Mouse (Mus musculus) lung, embryonic 15.5 days (tissue): ENCODE measurements at regions not wholly inside any gene's neighbourhood (a gene's known extent, or its start where the extent isn't known, plus 50 kb on each side); places are given as distances from the start of the nearest gene placed in this dataset.
A peak's percentile ranks its signal among the peaks of the same experiment; 100 is the strongest.

Experiments used
- ATAC-seq: fragments of 200-750 bp; cut with Nextera tagmentation; 2 replicates; pipeline ENCODE4 v1.8.0; 2017; ENCODE audit warnings: moderate number of reproducible peaks, borderline replicate concordance; ENCODE audit not compliant: low FRiP score, low TSS enrichment; ENCODE audit errors: extremely low read depth
- H3K27ac ChIP-seq: fragments of 300-500 bp; sonication (generic); 2 replicates; pipeline ENCODE4 v1.5.1; 2015; ENCODE audit warnings: moderate library complexity, mild to moderate bottlenecking, inconsistent platforms
- H3K27me3 ChIP-seq: fragments of 300-500 bp; sonication (generic); 2 replicates; pipeline ENCODE4 v1.6.1; 2015; ENCODE audit warnings: inconsistent platforms
- H3K36me3 ChIP-seq: fragments of 300-500 bp; sonication (generic); 2 replicates; pipeline ENCODE4 v1.6.1; 2015; ENCODE audit warnings: inconsistent platforms
- H3K4me1 ChIP-seq: fragments of 300-500 bp; sonication (generic); 2 replicates; pipeline ENCODE4 v1.6.1; 2015; ENCODE audit warnings: inconsistent platforms
- H3K4me2 ChIP-seq: fragments of 300-500 bp; sonication (generic); 2 replicates; pipeline ENCODE4 v1.6.1; 2015; ENCODE audit warnings: inconsistent platforms, mild to moderate bottlenecking, moderate library complexity
- H3K4me3 ChIP-seq: fragments of 300-500 bp; sonication (generic); 2 replicates; pipeline ENCODE4 v1.5.1; 2015; ENCODE audit warnings: mild to moderate bottlenecking, inconsistent platforms
- H3K9ac ChIP-seq: fragments of 300-500 bp; sonication (generic); 2 replicates; pipeline ENCODE4 v1.6.1; 2015; ENCODE audit warnings: inconsistent platforms
- H3K9me3 ChIP-seq: fragments of 300-500 bp; sonication (generic); 2 replicates; pipeline ENCODE4 v1.6.1; 2016; ENCODE audit warnings: inconsistent platforms
- WGBS: fragments of 180-500 bp; shearing (Covaris S2); methylation state at CpG from one replicate; pipeline ENCODE4 v1.1.7; 2015; 5-methylcytosine and 5-hydroxymethylcytosine counted together

GRCm38 (mm10) chr13:3752334-3752733 lies 51.8 kb downstream of the Calml3 start:
- H3K27ac ChIP-seq: 0 out of 2 replicates have a peak overlapping the region, but pooled peaks have one; percentile 82
- peaks cover 30% of the 10 kb centered on the region for H3K4me1 ChIP-seq
- H3K27me3 ChIP-seq: no peaks in the 10 kb centered on the region
- H3K9me3 ChIP-seq: no peaks in the 10 kb centered on the region
- WGBS: 86% methylated on average over 5 of the region's 5 CpGs
- no peak overlapping the region for H3K4me2 ChIP-seq
- H3K36me3 ChIP-seq: no peaks in the 10 kb centered on the region
- no peak overlapping the region for H3K4me3 ChIP-seq
- no peak for ATAC-seq
- H3K9ac ChIP-seq: no peak overlapping the region

GRCm38 (mm10) chr13:3751222-3751621 lies 52.9 kb downstream of the Calml3 start:
- Histone ChIP-seq H3K27me3 (no peaks in the 10 kb centered on the region), H3K4me1 (peaks cover 36% of the 10 kb centered on the region), H3K27ac (peak overlapping the region; percentile 82), H3K9me3 (no peaks in the 10 kb centered on the region), H3K9ac (no peak overlapping the region), H3K4me3 (no peak overlapping the region), H3K36me3 (no peaks in the 10 kb centered on the region), H3K4me2 (no peak overlapping the region)
- peak; percentile 64; the same call in 1 of the 2 replicates for ATAC-seq
- WGBS: 34% methylated on average over 1 of the region's 1 CpGs

- no peak overlapping the region for H3K4me2 ChIP-seq
- no peaks in the 10 kb centered on the region for H3K27me3 ChIP-seq
- H3K4me3 ChIP-seq: no peak overlapping the region
- ATAC-seq: peak; percentile 66
- WGBS: 24% methylated on average over 1 of the region's 1 CpGs
- no peak overlapping the region for H3K9ac ChIP-seq
- H3K36me3 ChIP-seq: no peaks in the 10 kb centered on the region
- peak overlapping the region; percentile 82 for H3K27ac ChIP-seq
- H3K9me3 ChIP-seq: no peaks in the 10 kb centered on the region
- H3K4me1 ChIP-seq: peaks cover 36% of the 10 kb centered on the region
Observed at GRCm38 (mm10) chr13:3750756-3751155, 53.4 kb downstream of the Calml3 start.

- peak overlapping the region; percentile 82; the same call in 1 of the 2 replicates for H3K27ac ChIP-seq
- 51% methylated on average over 3 of the region's 3 CpGs for WGBS
- H3K4me3 ChIP-seq: no peak overlapping the region
- H3K9me3 ChIP-seq: no peaks in the 10 kb centered on the region
- no peaks in the 10 kb centered on the region for H3K27me3 ChIP-seq
- no peak overlapping the region for H3K4me2 ChIP-seq
- H3K9ac ChIP-seq: no peak overlapping the region
- H3K4me1 ChIP-seq: peaks cover 36% of the 10 kb centered on the region
- H3K36me3 ChIP-seq: no peaks in the 10 kb centered on the region
- no peak for ATAC-seq
Observed at GRCm38 (mm10) chr13:3749646-3750045, 54.5 kb downstream of the Calml3 start.

GRCm38 (mm10) chr13:3748859-3749258 lies 55.3 kb downstream of the Calml3 start:
- H3K27me3 ChIP-seq: no peaks in the 10 kb centered on the region
- no peak overlapping the region for H3K4me2 ChIP-seq
- no peak overlapping the region for H3K4me3 ChIP-seq
- H3K9ac ChIP-seq: no peak overlapping the region
- no peak overlapping the region for H3K27ac ChIP-seq
- WGBS: 86% methylated on average over 5 of the region's 5 CpGs
- ATAC-seq: no peak
- H3K4me1 ChIP-seq: peaks cover 37% of the 10 kb centered on the region
- H3K9me3 ChIP-seq: no peaks in the 10 kb centered on the region
- H3K36me3 ChIP-seq: no peaks in the 10 kb centered on the region

- no peak for ATAC-seq
- Histone ChIP-seq H3K27ac (peak overlapping the region; percentile 54), H3K4me2 (no peak overlapping the region), H3K4me1 (peaks cover 51% of the 10 kb centered on the region), H3K36me3 (no peaks in the 10 kb centered on the region), H3K9me3 (no peaks in the 10 kb centered on the region), H3K4me3 (no peak overlapping the region), H3K9ac (no peak overlapping the region), H3K27me3 (no peaks in the 10 kb centered on the region)
- 73% methylated on average over 10 of the region's 10 CpGs for WGBS
Observed at GRCm38 (mm10) chr13:3746524-3746923, 57.6 kb downstream of the Calml3 start.

GRCm38 (mm10) chr13:3744870-3745269 lies 59.2 kb downstream of the Calml3 start:
- Histone ChIP-seq H3K9ac (no peak overlapping the region), H3K9me3 (no peaks in the 10 kb centered on the region), H3K4me1 (peaks cover 38% of the 10 kb centered on the region), H3K27me3 (no peaks in the 10 kb centered on the region), H3K4me3 (no peak overlapping the region), H3K36me3 (no peaks in the 10 kb centered on the region), H3K4me2 (no peak overlapping the region), H3K27ac (no peak overlapping the region)
- 72% methylated on average over 3 of the region's 3 CpGs for WGBS
- ATAC-seq: no peak

- peaks cover 33% of the 10 kb centered on the region for H3K4me1 ChIP-seq
- H3K27me3 ChIP-seq: no peaks in the 10 kb centered on the region
- no peaks in the 10 kb centered on the region for H3K36me3 ChIP-seq
- no peaks in the 10 kb centered on the region for H3K9me3 ChIP-seq
- no peak overlapping the region for H3K4me3 ChIP-seq
- no peak for ATAC-seq
- H3K9ac ChIP-seq: no peak overlapping the region
- H3K4me2 ChIP-seq: no peak overlapping the region
- peak overlapping the region; percentile 77; the same call in 1 of the 2 replicates for H3K27ac ChIP-seq
- WGBS: 88% methylated on average over 6 of the region's 6 CpGs
Observed at GRCm38 (mm10) chr13:3743692-3744457, 60.2 kb downstream of the Calml3 start.

- peak overlapping the region; percentile 77 for H3K27ac ChIP-seq
- H3K9me3 ChIP-seq: no peaks in the 10 kb centered on the region
- no peak overlapping the region for H3K4me3 ChIP-seq
- ATAC-seq: peak; percentile 71
- H3K4me2 ChIP-seq: no peak overlapping the region
- peaks cover 33% of the 10 kb centered on the region for H3K4me1 ChIP-seq
- H3K27me3 ChIP-seq: no peaks in the 10 kb centered on the region
- WGBS: 16% methylated on average over 4 of the region's 4 CpGs
- peak overlapping the region; percentile 19; the same call in 1 of the 2 replicates for H3K9ac ChIP-seq
- H3K36me3 ChIP-seq: no peaks in the 10 kb centered on the region
Observed at GRCm38 (mm10) chr13:3742763-3743401, 61.2 kb downstream of the Calml3 start.

GRCm38 (mm10) chr13:3742094-3742730 lies 61.9 kb downstream of the Calml3 start:
- Histone ChIP-seq H3K4me1 (peaks cover 31% of the 10 kb centered on the region), H3K9me3 (no peaks in the 10 kb centered on the region), H3K4me2 (no peak overlapping the region), H3K36me3 (no peaks in the 10 kb centered on the region), H3K27me3 (no peaks in the 10 kb centered on the region), H3K27ac (peak overlapping the region; percentile 77), H3K4me3 (no peak overlapping the region), H3K9ac (peak overlapping the region; percentile 19; the same call in 1 of the 2 replicates)
- 5% methylated on average over 2 of the region's 2 CpGs for WGBS
- ATAC-seq: peak; percentile 82

- WGBS: 26% methylated on average over 2 of the region's 2 CpGs
- H3K4me3 ChIP-seq: no peak overlapping the region
Observed at GRCm38 (mm10) chr13:3730699-3731021, 73.5 kb downstream of the Calml3 start.

More at GRCm38 (mm10) chr13:3730699-3731021, 73.5 kb downstream of the Calml3 start:
- Histone ChIP-seq H3K4me1 (peaks cover 10% of the 10 kb centered on the region; the same call in 1 of the 2 replicates), H3K9ac (no peak overlapping the region), H3K27me3 (no peaks in the 10 kb centered on the region), H3K9me3 (no peaks in the 10 kb centered on the region), H3K4me2 (no peak overlapping the region), H3K36me3 (no peaks in the 10 kb centered on the region), H3K27ac (peak overlapping the region; percentile 26; the same call in 1 of the 2 replicates)
- ATAC-seq: peak; percentile 31; the same call in 1 of the 2 replicates
